9 mouse cellular contexts compared by ENCODE assay signal in genomic region chr7:49439136-49439535, GRCm38 (mm10).
DNase-seq lines count a peak whose midpoint lies in the region; TF ChIP-seq lines count a peak whose summit lies in the region.
"Had no signal": no experiment of that assay in that cellular context is flagged by ENCODE, and none has a peak within 500 bp of the region (broad histone marks: within the 10 kb centered on the region; RNA-seq: fewer than 3 reads in every experiment).

No protein-coding gene starts in this region.

- H3K9ac ChIP-seq in CH12.LX (ENCODE audit: insufficient read depth, low read depth): no peak overlapping the region
- H3K9ac ChIP-seq: liver, embryonic 13.5 days had no signal

- H3K9me3 ChIP-seq in heart, embryonic 10.5 days: no peaks in the 10 kb centered on the region
- H3K9me3 ChIP-seq in CH12.LX (replicated peaks; ENCODE audit: low read length): no peaks in the 10 kb centered on the region
- H3K9me3 ChIP-seq: liver, embryonic 13.5 days had no signal

- no peak; the same call in none of the 2 replicates for TF ChIP-seq RAD21 in CH12.LX (IDR thresholded peaks at IDR 0.05; ENCODE audit: low read depth, low read length)

- dilution Hi-C loops in CH12.LX (cut with MboI; ENCODE audit: extremely low pct_ligation_motif_present, extremely low pct_unique_long_range_greater_than_20kb, low sequenced_read_pairs): no loop called here

- no peak for TF ChIP-seq EP300 in CH12.LX (IDR thresholded peaks at IDR 0.05; ENCODE audit: low read length)

- no peaks in the 10 kb centered on the region for H3K36me3 ChIP-seq in heart, embryonic 10.5 days
- no peaks in the 10 kb centered on the region for H3K36me3 ChIP-seq in CH12.LX (replicated peaks in 1 of 2; ENCODE audit: control insufficient read depth in 1 of 2, insufficient read depth in 1 of 2, low read length in 1 of 2)
- H3K36me3 ChIP-seq: liver, embryonic 13.5 days had no signal

- intact Hi-C loops in heart, postnatal 25 days (cut with DNase I): no loop called here
- intact Hi-C loops in left cerebral cortex, postnatal 25 days (cut with DNase I): no loop called here

- H3K4me2 ChIP-seq in CH12.LX (ENCODE audit: insufficient read depth, low read depth, poor library complexity, severe bottlenecking): no peak overlapping the region
- H3K4me2 ChIP-seq: liver, embryonic 13.5 days had no signal

- DNase-seq in heart, embryonic 10.5 days (ENCODE audit: low spot score): no peak
- no peak for DNase-seq in heart, postnatal 25 days (ENCODE audit: low spot score)
- peak; percentile 35 for DNase-seq in CH12.LX (ENCODE audit: extremely low read depth)
- DNase-seq in brain, embryonic 14.5 days (ENCODE audit: low read depth): no peak
- DNase-seq in heart, postnatal 4 days: peak; percentile 65
- DNase-seq in naive thymus-derived CD4-positive, alpha-beta T cell, adult 2 months (ENCODE audit: low read depth): peak; percentile 54
- no peak for DNase-seq in left cerebral cortex, postnatal 25 days (ENCODE audit: low spot score in 2 of 2)
- DNase-seq in left cerebral cortex, adult 9 months (ENCODE audit: low spot score in 2 of 2): no peak
- DNase-seq: liver, embryonic 13.5 days had no signal

- TF ChIP-seq POLR2A in CH12.LX (IDR thresholded peaks at IDR 0.05; ENCODE audit: low read depth, low read length): no peak
- no peak for TF ChIP-seq POLR2A in brain, embryonic 14.5 days (IDR thresholded peaks at IDR 0.05; ENCODE audit: borderline replicate concordance, extremely low read depth, insufficient read depth, insufficient read length, poor library complexity, severe bottlenecking)

- TF ChIP-seq CTCF in CH12.LX (conservative IDR thresholded peaks at IDR 0.05 in 1 of 2, IDR thresholded peaks at IDR 0.05 in 1 of 2; ENCODE audit: low read depth in 2 of 2, low read length in 2 of 2): peak; percentile 53 to 61
- TF ChIP-seq CTCF in brain, embryonic 14.5 days (IDR thresholded peaks at IDR 0.05; ENCODE audit: borderline replicate concordance, extremely low read depth, insufficient read depth, insufficient read length): peak; percentile 47; the same call in 1 of the 2 replicates

- peaks cover 28% of the 10 kb centered on the region for H3K4me1 ChIP-seq in heart, embryonic 10.5 days
- no peaks in the 10 kb centered on the region for H3K4me1 ChIP-seq in CH12.LX (ENCODE audit: control insufficient read depth in 1 of 2, insufficient read depth in 2 of 2)

- peak overlapping the region; percentile 56; the same call in 1 of the 2 replicates for H3K27ac ChIP-seq in heart, embryonic 10.5 days
- H3K27ac ChIP-seq in CH12.LX (ENCODE audit: insufficient read depth, low read depth): no peak overlapping the region
- H3K27ac ChIP-seq: liver, embryonic 13.5 days had no signal

- H3K27me3 ChIP-seq in heart, embryonic 10.5 days (ENCODE audit: insufficient read depth, poor library complexity, severe bottlenecking): no peaks in the 10 kb centered on the region
- peaks cover 44% of the 10 kb centered on the region for H3K27me3 ChIP-seq in CH12.LX (replicated peaks)
- H3K27me3 ChIP-seq: liver, embryonic 13.5 days had no signal

- WGBS in heart, embryonic 10.5 days: 38% methylated on average over 2 of the region's 2 CpGs

- in situ Hi-C loops in CH12.LX (cut with MboI; ENCODE audit: low pct_ligation_motif_present, low pct_unique_long_range_greater_than_20kb, low sequenced_read_pairs): no loop called here

- H3K4me3 ChIP-seq in heart, embryonic 10.5 days: no peak overlapping the region
- H3K4me3 ChIP-seq in CH12.LX (replicated peaks in 1 of 3; ENCODE audit: low read depth in 2 of 3, low read length in 2 of 3, poor library complexity in 1 of 3): no peak overlapping the region
- H3K4me3 ChIP-seq: liver, embryonic 13.5 days had no signal

- H3K79me2 ChIP-seq in CH12.LX (replicated peaks; ENCODE audit: control insufficient read depth, extremely low read depth, insufficient read depth, poor library complexity, severe bottlenecking): no peaks in the 10 kb centered on the region

TF ChIP-seq in CH12.LX, 34 proteins besides CTCF, POLR2A, EP300 and RAD21:
- TF ChIP-seq RCOR1 (conservative IDR thresholded peaks at IDR 0.05; ENCODE audit: low read depth, low read length) (no peak), GABPA (IDR thresholded peaks at IDR 0.05; ENCODE audit: insufficient replicate concordance, low read depth, low read length) (no peak), CHD1 (IDR thresholded peaks at IDR 0.05; ENCODE audit: low read depth, low read length) (no peak), IRF4 (IDR thresholded peaks at IDR 0.05; ENCODE audit: low read depth, low read length) (no peak), E2F4 (IDR thresholded peaks at IDR 0.05; ENCODE audit: insufficient replicate concordance, low read depth, low read length) (no peak), SMC3 (IDR thresholded peaks at IDR 0.05; ENCODE audit: low read depth, low read length) (peak; percentile 30), MYC (IDR thresholded peaks at IDR 0.05; ENCODE audit: low read depth, low read length) (no peak), NRF1 (IDR thresholded peaks at IDR 0.05; ENCODE audit: low read depth, low read length) (no peak), MEF2A (IDR thresholded peaks at IDR 0.05; ENCODE audit: borderline replicate concordance, low read depth, low read length) (no peak)

Comparison
In these comparisons a context has a peak if more than half of its experiments do, and no peak if none do; other contexts are left out.
1. DNase-seq: peak in CH12.LX (single experiment), heart, postnatal 4 days (single experiment) and naive thymus-derived CD4-positive, alpha-beta T cell, adult 2 months (single experiment); none in heart, embryonic 10.5 days (single experiment), heart, postnatal 25 days (single experiment), brain, embryonic 14.5 days (single experiment), left cerebral cortex, postnatal 25 days (0 of 2) and left cerebral cortex, adult 9 months (0 of 2).